Comparison of ENCODE assay signal across 8 mouse cellular contexts in the genomic region with DNA sequence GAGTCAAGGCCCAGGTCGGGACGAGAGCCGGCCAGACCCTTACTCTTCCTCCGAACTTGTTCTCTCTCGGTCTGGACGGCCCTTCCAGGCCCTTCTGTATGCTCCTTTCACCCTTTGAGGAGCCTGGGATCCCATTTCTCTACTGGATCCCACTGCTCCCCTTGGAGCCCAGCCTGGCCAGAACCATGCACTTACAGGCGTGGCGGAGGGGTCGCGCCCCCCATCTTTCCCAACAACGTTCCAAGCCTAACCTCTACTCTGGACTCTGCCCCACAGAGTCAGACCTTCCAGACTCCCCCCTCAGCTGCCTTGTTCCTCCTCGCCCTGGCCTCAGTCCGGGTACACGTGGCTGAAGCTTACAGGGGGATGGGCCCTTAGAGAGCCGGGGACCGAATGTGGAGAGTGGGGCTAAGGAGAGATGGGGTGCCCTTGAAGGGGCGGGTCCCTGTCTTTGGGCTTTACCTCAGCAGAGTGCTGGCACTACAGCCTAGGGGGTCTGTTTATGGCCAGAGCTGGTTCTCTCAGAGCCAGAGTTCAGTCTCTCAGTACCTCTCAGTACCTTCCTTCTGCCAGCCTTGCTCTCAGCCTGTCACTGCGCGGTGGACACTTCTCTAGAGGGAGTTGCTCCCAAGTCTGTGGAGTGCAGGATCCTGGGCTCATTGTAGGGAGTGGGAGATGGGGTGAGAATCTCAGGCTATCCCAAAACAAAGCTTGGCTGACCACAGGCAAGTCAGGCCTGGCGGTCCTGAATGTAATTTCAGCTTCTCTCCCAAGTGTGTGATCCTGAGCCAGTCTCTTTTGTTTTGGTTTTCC. TPM values are rescaled to one million over a fixed set of nuclear protein-coding genes. Genes with fewer than 3 reads are reported as not detected.
A peak's percentile ranks its signal among the peaks of the same experiment; 100 is the strongest.
DNase-seq lines count a peak whose midpoint lies in the region; ATAC-seq and TF ChIP-seq lines count a peak whose summit lies in the region.

No protein-coding gene starts in this region.

- TF ChIP-seq EP300 in heart, adult 2 months (IDR thresholded peaks at IDR 0.05; ENCODE audit: insufficient read depth, low read depth, low read length), result no peak
- no peak for TF ChIP-seq EP300 in stomach, postnatal 0 days (optimal IDR thresholded peaks at IDR 0.05)

- WGBS in heart, adult 2 months, result 6% methylated on average over 20 of the region's 20 CpGs
- under 1% methylated on average over 20 of the region's 20 CpGs for WGBS in heart, embryonic 15.5 days
- WGBS in liver, embryonic 16.5 days (ENCODE audit: insufficient replicate concordance), result 3% methylated on average over 20 of the region's 20 CpGs
- WGBS in stomach, postnatal 0 days, result 2% methylated on average over 20 of the region's 20 CpGs

- no peak for ATAC-seq in heart, embryonic 15.5 days (replicated peaks; ENCODE audit: insufficient number of reproducible peaks, insufficient read depth, low FRiP score, low read depth)
- peak; percentile 14; the same call in 1 of the 2 replicates for ATAC-seq in liver, embryonic 16.5 days (ENCODE audit: low read depth)
- ATAC-seq in stomach, postnatal 0 days (ENCODE audit: low FRiP score, low TSS enrichment), result peak; percentile 11
- ATAC-seq in CD4-positive, CD25-positive, alpha-beta regulatory T cell, adult 4 months, result no peak

- H3K27me3 ChIP-seq in heart, adult 2 months (ENCODE audit: control insufficient read depth, insufficient read depth, low read length), result no peaks in the 10 kb centered on the region
- H3K27me3 ChIP-seq in heart, embryonic 15.5 days, result no peaks in the 10 kb centered on the region
- H3K27me3 ChIP-seq in liver, embryonic 16.5 days (ENCODE audit: control insufficient read depth, insufficient read depth, low read depth, low read length), result peaks cover 3% of the 10 kb centered on the region
- no peaks in the 10 kb centered on the region for H3K27me3 ChIP-seq in stomach, postnatal 0 days (ENCODE audit: control insufficient read depth, insufficient read depth, low read length)

- H3K4me3 ChIP-seq in heart, adult 2 months, result peak overlapping the region; percentile 95
- peak overlapping the region; percentile 89 for H3K4me3 ChIP-seq in heart, embryonic 15.5 days
- H3K4me3 ChIP-seq in liver, embryonic 16.5 days (ENCODE audit: low read depth, low read length), result peak overlapping the region; percentile 68
- H3K4me3 ChIP-seq in stomach, postnatal 0 days (ENCODE audit: low read depth, low read length), result peak overlapping the region; percentile 88

- TF ChIP-seq CTCF in heart, adult 2 months (IDR thresholded peaks at IDR 0.05), result no peak
- TF ChIP-seq CTCF in stomach, postnatal 0 days (IDR thresholded peaks at IDR 0.05; ENCODE audit: low read depth), result 0 out of 2 replicates have a peak, but pooled peaks have one; percentile 5

- no peaks in the 10 kb centered on the region for H3K36me3 ChIP-seq in heart, adult 2 months (ENCODE audit: control insufficient read depth, insufficient read depth, low read length)
- H3K36me3 ChIP-seq in heart, embryonic 15.5 days, result no peaks in the 10 kb centered on the region
- no peaks in the 10 kb centered on the region for H3K36me3 ChIP-seq in liver, embryonic 16.5 days (ENCODE audit: control insufficient read depth, insufficient read depth)
- no peaks in the 10 kb centered on the region for H3K36me3 ChIP-seq in stomach, postnatal 0 days (ENCODE audit: control insufficient read depth, insufficient read depth, low read length)

- peaks cover 23% of the 10 kb centered on the region for H3K4me1 ChIP-seq in heart, adult 2 months (ENCODE audit: control insufficient read depth, insufficient read depth, low read length)
- peaks cover 65% of the 10 kb centered on the region for H3K4me1 ChIP-seq in heart, embryonic 15.5 days (replicated peaks)
- H3K4me1 ChIP-seq in liver, embryonic 16.5 days (ENCODE audit: control insufficient read depth, low read depth, low read length), result peaks cover 42% of the 10 kb centered on the region
- H3K4me1 ChIP-seq in stomach, postnatal 0 days (replicated peaks; ENCODE audit: control insufficient read depth, insufficient read depth), result peaks cover 19% of the 10 kb centered on the region

- peaks cover 1% of the 10 kb centered on the region; the same call in 1 of the 2 replicates for H3K79me2 ChIP-seq in heart, adult 2 months (replicated peaks; ENCODE audit: control insufficient read depth, insufficient read depth, low read length)

- H3K9ac ChIP-seq in heart, adult 2 months (ENCODE audit: low read depth, low read length), result peak overlapping the region; percentile 88
- peak overlapping the region; percentile 88 for H3K9ac ChIP-seq in heart, embryonic 15.5 days
- H3K9ac ChIP-seq in liver, embryonic 16.5 days (ENCODE audit: low read depth, low read length), result peak overlapping the region; percentile 65
- peak overlapping the region; percentile 88 for H3K9ac ChIP-seq in stomach, postnatal 0 days (ENCODE audit: low read length)

- H3K4me2 ChIP-seq in heart, embryonic 15.5 days, result peak overlapping the region; percentile 79
- peak overlapping the region; percentile 86 for H3K4me2 ChIP-seq in liver, embryonic 16.5 days (ENCODE audit: low read depth, low read length)
- H3K4me2 ChIP-seq in stomach, postnatal 0 days (replicated peaks; ENCODE audit: low read depth), result peak overlapping the region; percentile 89

- H3K9me3 ChIP-seq in heart, embryonic 15.5 days (replicated peaks), result no peaks in the 10 kb centered on the region
- no peaks in the 10 kb centered on the region for H3K9me3 ChIP-seq in liver, embryonic 16.5 days (replicated peaks; ENCODE audit: control insufficient read depth, low read length)
- no peaks in the 10 kb centered on the region for H3K9me3 ChIP-seq in stomach, postnatal 0 days (ENCODE audit: control insufficient read depth, low read length)

- DNase-seq in heart, adult 2 months, result peak; percentile 40 to 57
- no peak for DNase-seq in heart, postnatal 10 days
- peak; percentile 45 for DNase-seq in ZHBTc4 (ENCODE audit: low read depth, low spot score)
- DNase-seq in stomach, postnatal 0 days (ENCODE audit: low spot score), result peak; percentile 52
- DNase-seq in thymus, postnatal 36 days, result no peak

- TF ChIP-seq POLR2A in heart, adult 2 months (IDR thresholded peaks at IDR 0.05; ENCODE audit: insufficient read depth, low read depth, low read length), result no peak

- H3K27ac ChIP-seq in heart, adult 2 months, result peak overlapping the region; percentile 83
- peak overlapping the region; percentile 96 for H3K27ac ChIP-seq in heart, embryonic 15.5 days
- no peak overlapping the region for H3K27ac ChIP-seq in liver, embryonic 16.5 days (ENCODE audit: low read length)
- H3K27ac ChIP-seq in stomach, postnatal 0 days (replicated peaks), result peak overlapping the region; percentile 93

- intact Hi-C loops in heart, adult 2 months (cut with DNase I), result no loop called here
- intact Hi-C loops in heart, postnatal 10 days (cut with DNase I), result loop anchor here (2.0 kb wide), 1 partner anchor 36 kb away; no protein-coding TSS in a partner anchor

RNA-seq across cellular contexts. Expression of gene Fam129b, which starts 0.8 kb away (rescaled TPM):
- total RNA-seq in heart, adult 2 months (2021), result 10 to 100 TPM; 19.5 to 20.0 TPM
- polyA plus RNA-seq in heart, adult 2 months (2012; rRNA removed), result 21.0 and 21.5 TPM in 2 replicates
- total RNA-seq in heart, postnatal 10 days (2021), result 10 to 100 TPM; 40.4 to 46.2 TPM
- 43.0 and 57.4 TPM in 2 replicates for polyA plus RNA-seq in heart, embryonic 15.5 days (2015; fragmentation: Nextera tagmentation; extraction: Ambion mirVana)
- polyA plus RNA-seq in liver, embryonic 16.5 days (2015; fragmentation: Nextera tagmentation; extraction: Ambion mirVana), result 9.4 and 11.9 TPM in 2 replicates
- polyA plus RNA-seq in stomach, postnatal 0 days (2015; fragmentation: Nextera tagmentation; extraction: Ambion mirVana), result 90.7 and 101 TPM in 2 replicates
- 1 to 10 TPM in 1 of 2 experiments, under 1 TPM in 1; 0.97 to 1.0 TPM for polyA plus RNA-seq in CD4-positive, CD25-positive, alpha-beta regulatory T cell, adult 4 months (2017; shearing (Covaris generic))

RNA-seq across cellular contexts. Expression of gene Stxbp1, which starts 29.7 kb away (rescaled TPM):
- total RNA-seq in heart, adult 2 months (2021), result 10 to 100 TPM in 1 of 2 experiments, 1 to 10 TPM in 1; 9.8 to 11.4 TPM
- 14.4 and 15.6 TPM in 2 replicates for polyA plus RNA-seq in heart, adult 2 months (2012; rRNA removed)
- 10 to 100 TPM; 25.4 to 25.7 TPM for total RNA-seq in heart, postnatal 10 days (2021)
- 23.8 and 28.3 TPM in 2 replicates for polyA plus RNA-seq in heart, embryonic 15.5 days (2015; fragmentation: Nextera tagmentation; extraction: Ambion mirVana)
- polyA plus RNA-seq in liver, embryonic 16.5 days (2015; fragmentation: Nextera tagmentation; extraction: Ambion mirVana), result 2.6 and 2.9 TPM in 2 replicates
- polyA plus RNA-seq in stomach, postnatal 0 days (2015; fragmentation: Nextera tagmentation; extraction: Ambion mirVana), result 9.3 and 9.5 TPM in 2 replicates
- polyA plus RNA-seq in CD4-positive, CD25-positive, alpha-beta regulatory T cell, adult 4 months (2017; shearing (Covaris generic)), result 1 to 10 TPM; 4.2 to 4.7 TPM

Comparison
In these comparisons a context has a peak if more than half of its experiments do, and no peak if none do; other contexts are left out.
1. DNase-seq: peak in heart, adult 2 months (2 of 2), ZHBTc4 (single experiment) and stomach, postnatal 0 days (single experiment); none in heart, postnatal 10 days (0 of 2) and thymus, postnatal 36 days (0 of 2).
2. ATAC-seq: peak in liver, embryonic 16.5 days (single experiment) and stomach, postnatal 0 days (single experiment); none in heart, embryonic 15.5 days (single experiment) and CD4-positive, CD25-positive, alpha-beta regulatory T cell, adult 4 months (single experiment).
3. Peak in every context shown above with its lines, with median percentiles within 50 percentile points of each other: H3K4me3 ChIP-seq, H3K9ac ChIP-seq and H3K4me2 ChIP-seq.